13 mouse cellular contexts compared by ENCODE assay signal in the genomic region with DNA sequence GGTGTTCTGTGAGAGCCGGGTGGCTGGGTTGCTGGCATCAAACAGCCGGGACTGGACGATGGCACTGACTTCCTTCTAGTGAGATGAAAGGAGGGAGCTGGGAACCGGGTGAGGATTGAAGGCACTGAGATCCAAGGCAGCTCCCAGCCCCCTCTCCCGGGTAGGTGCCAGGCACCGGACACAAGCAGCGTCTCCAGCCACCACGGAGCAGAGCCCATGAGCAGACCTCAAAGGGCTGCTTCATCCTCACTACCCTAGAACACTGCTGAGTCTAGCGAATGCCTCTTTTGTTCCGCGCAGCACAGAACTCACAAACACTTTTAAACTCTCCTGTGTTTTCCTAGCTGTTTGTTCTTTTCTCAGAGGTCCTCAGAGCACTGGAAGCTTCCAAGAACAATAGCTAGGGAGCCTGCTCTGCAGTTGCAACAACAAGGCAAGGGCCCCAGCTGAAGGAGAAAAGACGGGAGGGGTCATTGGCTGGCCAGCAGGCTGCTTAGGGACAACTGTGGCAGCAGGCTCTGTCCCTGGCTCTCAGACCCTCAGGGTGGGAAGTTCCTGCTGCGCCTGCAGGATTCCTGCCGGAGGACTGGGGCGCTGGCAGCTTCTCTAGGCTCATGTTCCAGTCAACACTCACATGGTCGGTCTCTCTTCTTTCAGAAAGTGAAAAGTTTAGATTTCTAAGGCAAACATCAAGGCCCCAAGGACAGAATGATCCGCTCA.
DNase-seq lines count a peak whose midpoint lies in the region; ATAC-seq and TF ChIP-seq lines count a peak whose summit lies in the region.
"Had no signal": no experiment of that assay in that cellular context is flagged by ENCODE, and none has a peak within 500 bp of the region (broad histone marks: within the 10 kb centered on the region; RNA-seq: fewer than 3 reads in every experiment).

No protein-coding gene starts in this region.

- ATAC-seq in heart, embryonic 11.5 days (replicated peaks; ENCODE audit: insufficient number of reproducible peaks, low FRiP score, low TSS enrichment): no peak
- 0 out of 2 replicates have a peak, but pooled peaks have one; percentile 31 for ATAC-seq in hindbrain, embryonic 15.5 days (ENCODE audit: low FRiP score, low read depth)
- ATAC-seq in activated CD4-positive, CD25-positive, alpha-beta regulatory T cell, adult 4 months: no peak
- ATAC-seq in intestine, postnatal 0 days: no peak

- H3K4me2 ChIP-seq in heart, embryonic 11.5 days: no peak overlapping the region
- H3K4me2 ChIP-seq in hindbrain, embryonic 15.5 days: no peak overlapping the region
- no peak overlapping the region for H3K4me2 ChIP-seq in intestine, postnatal 0 days (replicated peaks; ENCODE audit: low read depth)

- H3K36me3 ChIP-seq in heart, embryonic 10.5 days: no peaks in the 10 kb centered on the region
- H3K36me3 ChIP-seq in heart, embryonic 11.5 days (ENCODE audit: control insufficient read depth, insufficient read depth, low read length): no peaks in the 10 kb centered on the region
- H3K36me3 ChIP-seq in hindbrain, embryonic 15.5 days: no peaks in the 10 kb centered on the region
- H3K36me3 ChIP-seq in intestine, postnatal 0 days (ENCODE audit: control insufficient read depth, insufficient read depth): no peaks in the 10 kb centered on the region

- no peak overlapping the region for H3K4me3 ChIP-seq in heart, embryonic 10.5 days
- no peak overlapping the region for H3K4me3 ChIP-seq in heart, embryonic 11.5 days (ENCODE audit: low read depth, low read length)
- no peak overlapping the region for H3K4me3 ChIP-seq in hindbrain, embryonic 15.5 days
- no peak overlapping the region for H3K4me3 ChIP-seq in intestine, postnatal 0 days (ENCODE audit: low read depth, low read length)

- 0 out of 2 replicates have a peak overlapping the region, but pooled peaks have one; percentile 3 for H3K27ac ChIP-seq in heart, embryonic 10.5 days
- no peak overlapping the region for H3K27ac ChIP-seq in heart, embryonic 11.5 days (ENCODE audit: low read depth, low read length)
- H3K27ac ChIP-seq in hindbrain, embryonic 15.5 days (replicated peaks): peak overlapping the region; percentile 42; the same call in 1 of the 2 replicates
- H3K27ac ChIP-seq in intestine, postnatal 0 days (ENCODE audit: low read depth, low read length): no peak overlapping the region

- peaks cover 21% of the 10 kb centered on the region; the same call in 1 of the 2 replicates for H3K4me1 ChIP-seq in heart, embryonic 10.5 days
- 0 out of 2 replicates have a peak, but pooled peaks cover 5% of the 10 kb centered on the region for H3K4me1 ChIP-seq in heart, embryonic 11.5 days (ENCODE audit: control insufficient read depth, insufficient read depth, low read length)
- peaks cover 27% of the 10 kb centered on the region for H3K4me1 ChIP-seq in hindbrain, embryonic 15.5 days (replicated peaks)
- H3K4me1 ChIP-seq in intestine, postnatal 0 days (replicated peaks; ENCODE audit: control insufficient read depth, insufficient read depth, low read length): no peaks in the 10 kb centered on the region

- no peaks in the 10 kb centered on the region for H3K27me3 ChIP-seq in heart, embryonic 10.5 days (ENCODE audit: insufficient read depth, poor library complexity, severe bottlenecking)
- H3K27me3 ChIP-seq in heart, embryonic 11.5 days (ENCODE audit: control insufficient read depth, insufficient read depth, low read length): no peaks in the 10 kb centered on the region
- H3K27me3 ChIP-seq in hindbrain, embryonic 15.5 days: no peaks in the 10 kb centered on the region
- H3K27me3 ChIP-seq in intestine, postnatal 0 days (replicated peaks; ENCODE audit: control insufficient read depth, insufficient read depth, low read length): no peaks in the 10 kb centered on the region
- H3K27me3 ChIP-seq: megakaryocyte, embryonic 14.5 days had no signal

- no peaks in the 10 kb centered on the region for H3K9me3 ChIP-seq in heart, embryonic 10.5 days
- H3K9me3 ChIP-seq in heart, embryonic 11.5 days (replicated peaks; ENCODE audit: control insufficient read depth, low read length): no peaks in the 10 kb centered on the region
- no peaks in the 10 kb centered on the region for H3K9me3 ChIP-seq in hindbrain, embryonic 15.5 days
- no peaks in the 10 kb centered on the region for H3K9me3 ChIP-seq in intestine, postnatal 0 days (ENCODE audit: control insufficient read depth)
- H3K9me3 ChIP-seq: megakaryocyte, embryonic 14.5 days had no signal

- DNase-seq in heart, embryonic 10.5 days (ENCODE audit: low spot score): no peak
- peak; percentile 25 for DNase-seq in right cerebral cortex, adult 18-20 months
- DNase-seq in right cerebral cortex, postnatal 14 days: no peak
- DNase-seq in Muller cell, postnatal 12 days (ENCODE audit: inconsistent ontology term): no peak
- DNase-seq: cerebellum, adult 11-12 months; kidney, adult 8-10 months; left cerebral cortex, postnatal 4 days; retina, postnatal 1 day had no signal

- H3K9ac ChIP-seq in heart, embryonic 11.5 days (ENCODE audit: low read depth, low read length): no peak overlapping the region
- no peak overlapping the region for H3K9ac ChIP-seq in hindbrain, embryonic 15.5 days
- H3K9ac ChIP-seq in intestine, postnatal 0 days (ENCODE audit: low read depth, low read length): no peak overlapping the region

- no peak for TF ChIP-seq CTCF in intestine, postnatal 0 days (IDR thresholded peaks at IDR 0.05; ENCODE audit: low read depth)

- 54% methylated on average over 17 of the region's 17 CpGs for WGBS in heart, embryonic 10.5 days
- WGBS in heart, embryonic 11.5 days (ENCODE audit: insufficient replicate concordance): 52% methylated on average over 17 of the region's 17 CpGs
- WGBS in hindbrain, embryonic 15.5 days: 26% methylated on average over 17 of the region's 17 CpGs
- WGBS in intestine, postnatal 0 days: 65% methylated on average over 17 of the region's 17 CpGs

Comparison
In these comparisons a context has a peak if more than half of its experiments do, and no peak if none do; other contexts are left out.
1. H3K27ac ChIP-seq: peak in heart, embryonic 10.5 days (single experiment) and hindbrain, embryonic 15.5 days (single experiment); none in heart, embryonic 11.5 days (single experiment) and intestine, postnatal 0 days (single experiment).